Comparison of ENCODE assay signal across 9 mouse cellular contexts in the genomic region with DNA sequence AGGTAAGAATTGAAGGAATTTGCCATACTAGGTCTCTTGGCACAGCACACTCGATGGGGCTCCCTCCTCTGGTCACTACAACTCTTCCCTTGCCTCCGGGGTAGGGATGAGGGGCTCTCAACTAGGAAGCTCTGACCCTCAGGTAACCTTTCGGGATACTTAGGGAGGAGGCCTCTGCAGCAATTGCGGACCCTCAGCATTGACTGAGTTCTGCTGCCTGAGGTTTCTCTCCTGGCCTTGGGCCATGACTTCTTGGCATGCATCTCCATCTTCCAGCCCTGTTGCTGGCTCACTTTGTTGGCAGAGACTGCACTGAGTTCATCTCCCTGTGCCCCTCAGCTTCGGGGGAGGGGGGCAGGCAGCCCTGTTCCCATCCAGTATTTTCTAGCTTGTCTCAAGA.
DNase-seq lines count a peak whose midpoint lies in the region; ATAC-seq and TF ChIP-seq lines count a peak whose summit lies in the region.
"Had no signal": no experiment of that assay in that cellular context is flagged by ENCODE, and none has a peak within 500 bp of the region (broad histone marks: within the 10 kb centered on the region; RNA-seq: fewer than 3 reads in every experiment).

No protein-coding gene starts in this region.

- no peak overlapping the region for H3K9ac ChIP-seq in lung, embryonic 16.5 days (ENCODE audit: low read length)
- peak overlapping the region; percentile 36; the same call in 1 of the 2 replicates for H3K9ac ChIP-seq in heart, postnatal 0 days (replicated peaks; ENCODE audit: low read depth, low read length)

- H3K4me1 ChIP-seq in lung, embryonic 16.5 days (replicated peaks; ENCODE audit: control insufficient read depth, insufficient read depth, low read length): peaks cover 34% of the 10 kb centered on the region
- peaks cover 33% of the 10 kb centered on the region for H3K4me1 ChIP-seq in heart, postnatal 0 days (ENCODE audit: control insufficient read depth, insufficient read depth)
- peaks cover 43% of the 10 kb centered on the region for H3K4me1 ChIP-seq in olfactory bulb, adult 2 months (ENCODE audit: control insufficient read depth, insufficient read depth, low read length)

- peak; percentile 68 for DNase-seq in adrenal gland, postnatal 10 days
- no peak for DNase-seq in adrenal gland, adult 18-20 months (ENCODE audit: low spot score in 2 of 2)
- no peak for DNase-seq in lung, postnatal 25 days (ENCODE audit: low spot score)
- DNase-seq in heart, postnatal 0 days (ENCODE audit: low spot score): no peak
- DNase-seq in gastrocnemius, postnatal 25 days: no peak
- no peak for DNase-seq in thymus, postnatal 0 days (ENCODE audit: low spot score)

- no peak for TF ChIP-seq EP300 in heart, postnatal 0 days (IDR thresholded peaks at IDR 0.05; ENCODE audit: low read depth)

- no peak overlapping the region for H3K4me2 ChIP-seq in lung, embryonic 16.5 days (ENCODE audit: low read depth, low read length)
- H3K4me2 ChIP-seq in heart, postnatal 0 days (ENCODE audit: low read depth, low read length): peak overlapping the region; percentile 36

- TF ChIP-seq CTCF in heart, postnatal 0 days (IDR thresholded peaks at IDR 0.05; ENCODE audit: low read depth): no peak
- no peak for TF ChIP-seq CTCF in olfactory bulb, adult 2 months (IDR thresholded peaks at IDR 0.05; ENCODE audit: insufficient read depth, low read depth, low read length)

- no peaks in the 10 kb centered on the region for H3K9me3 ChIP-seq in lung, embryonic 16.5 days (ENCODE audit: control insufficient read depth, low read length)
- no peaks in the 10 kb centered on the region for H3K9me3 ChIP-seq in heart, postnatal 0 days (replicated peaks; ENCODE audit: control insufficient read depth, low read length)

- H3K27ac ChIP-seq in lung, embryonic 16.5 days (ENCODE audit: low read length): peak overlapping the region; percentile 31; the same call in 1 of the 2 replicates
- H3K27ac ChIP-seq in heart, postnatal 0 days (ENCODE audit: low read depth): peak overlapping the region; percentile 81
- H3K27ac ChIP-seq in olfactory bulb, adult 2 months (ENCODE audit: insufficient read depth, low read depth, low read length): peak overlapping the region; percentile 5; the same call in 1 of the 2 replicates
- H3K27ac ChIP-seq: macrophage had no signal

- TF ChIP-seq POLR2A in olfactory bulb, adult 2 months (IDR thresholded peaks at IDR 0.05; ENCODE audit: insufficient read depth, low read depth, low read length): no peak

- H3K27me3 ChIP-seq in lung, embryonic 16.5 days (ENCODE audit: control insufficient read depth, insufficient read depth, low read depth, low read length): no peaks in the 10 kb centered on the region
- no peaks in the 10 kb centered on the region for H3K27me3 ChIP-seq in heart, postnatal 0 days (ENCODE audit: control insufficient read depth, insufficient read depth, low read length)

- no peak overlapping the region for H3K4me3 ChIP-seq in lung, embryonic 16.5 days (ENCODE audit: low read length)
- H3K4me3 ChIP-seq in heart, postnatal 0 days (ENCODE audit: low read depth, low read length): peak overlapping the region; percentile 5; the same call in 1 of the 2 replicates
- no peak overlapping the region for H3K4me3 ChIP-seq in olfactory bulb, adult 2 months (ENCODE audit: insufficient read depth, low read depth, low read length)

- ATAC-seq in lung, embryonic 16.5 days (ENCODE audit: low read depth): peak; percentile 66
- no peak for ATAC-seq in heart, postnatal 0 days (ENCODE audit: insufficient read depth, low read depth)

- WGBS in lung, embryonic 16.5 days: 41% methylated on average over 5 of the region's 5 CpGs
- WGBS in heart, postnatal 0 days: 25% methylated on average over 5 of the region's 5 CpGs
- WGBS in olfactory bulb, adult 2 months: 54% methylated on average over 5 of the region's 5 CpGs

- H3K36me3 ChIP-seq in lung, embryonic 16.5 days (ENCODE audit: control insufficient read depth, insufficient read depth, low read length): peaks cover 4% of the 10 kb centered on the region; the same call in 1 of the 2 replicates
- peaks cover 38% of the 10 kb centered on the region for H3K36me3 ChIP-seq in heart, postnatal 0 days (replicated peaks; ENCODE audit: control insufficient read depth, insufficient read depth, low read length)

Comparison
In these comparisons a context has a peak if more than half of its experiments do, and no peak if none do; other contexts are left out.
1. H3K27ac ChIP-seq: peak in every context shown above with its lines; median percentile 81 in heart, postnatal 0 days; 31 in lung, embryonic 16.5 days; 5 in olfactory bulb, adult 2 months.